Mouse (Mus musculus): Measurements from ENCODE around the gene Galr2.

DNA sequence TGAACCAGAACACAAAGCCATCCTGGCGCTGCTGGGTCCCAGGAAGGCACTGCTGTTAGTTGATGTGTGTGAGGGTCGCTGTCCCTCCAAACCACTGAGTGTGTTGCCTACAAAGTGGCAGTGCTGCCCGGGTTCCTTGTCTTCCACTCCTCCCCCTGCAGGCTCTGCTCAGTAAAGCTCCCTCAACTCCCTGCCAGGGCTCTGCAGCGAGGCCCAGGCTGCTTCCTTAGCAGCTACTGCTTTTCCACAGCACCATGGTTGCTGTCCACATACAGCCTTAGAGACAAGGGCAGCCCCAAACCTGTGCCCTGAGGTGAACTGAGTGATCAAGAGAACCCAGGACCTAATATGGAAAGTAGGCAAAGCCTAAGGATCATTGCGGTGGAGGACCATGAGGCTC lies 6.6 kb downstream of the Galr2 start:
- no peak for TF ChIP-seq CTCF (IDR thresholded peaks at IDR 0.05)
- no peak for TF ChIP-seq EP300 (IDR thresholded peaks at IDR 0.05)
